Mouse (Mus musculus) urinary bladder, adult 18-20 months (tissue): Measurements from ENCODE around the gene Cobll1.
"Not testable (repeated sequence)": the region's sequence is repeated elsewhere in the genome, so short reads cannot be mapped to it uniquely, and the experiment has no call there.

Experiments used
- DNase-seq, 2 experiments: peaks; one replicate each; pipeline ENCODE4 v3.0.0; 2022; ENCODE audit warnings: low spot score in 2 of 2, mixed read lengths in 2 of 2

Gene Cobll1

GRCm38 (mm10) chr2:65238964-65239570 lies at the start of gene Cobll1:
Gene Cobll1 (minus strand): TSS chr2:65239403.
- peak in 1 of 2 experiments; percentile 27 for DNase-seq

DNA sequence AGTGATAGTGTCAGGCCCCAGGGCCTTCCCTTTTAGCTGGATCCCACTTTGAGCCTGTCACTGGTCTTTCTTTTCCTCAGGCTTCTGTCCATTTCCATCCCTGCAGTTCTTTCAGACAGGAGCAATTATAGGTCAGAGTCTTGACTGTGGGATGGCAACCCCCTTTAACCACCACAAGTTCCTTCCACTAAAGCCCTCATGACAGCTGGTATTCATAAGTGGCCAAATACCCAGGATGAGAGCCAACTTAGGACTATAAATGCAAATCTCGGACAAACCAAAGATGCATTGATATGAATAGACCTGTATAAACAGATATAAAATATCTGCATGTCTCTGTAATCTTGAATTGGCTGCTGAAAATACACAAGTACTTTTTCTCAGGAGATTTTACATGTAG lies 49.5 kb upstream of the Cobll1 start:
- no peak for DNase-seq

- DNase-seq: peak; percentile 14 to 25
Measured at GRCm38 (mm10) chr2:65285380-65285779, 46.2 kb upstream of the Cobll1 start.

DNA sequence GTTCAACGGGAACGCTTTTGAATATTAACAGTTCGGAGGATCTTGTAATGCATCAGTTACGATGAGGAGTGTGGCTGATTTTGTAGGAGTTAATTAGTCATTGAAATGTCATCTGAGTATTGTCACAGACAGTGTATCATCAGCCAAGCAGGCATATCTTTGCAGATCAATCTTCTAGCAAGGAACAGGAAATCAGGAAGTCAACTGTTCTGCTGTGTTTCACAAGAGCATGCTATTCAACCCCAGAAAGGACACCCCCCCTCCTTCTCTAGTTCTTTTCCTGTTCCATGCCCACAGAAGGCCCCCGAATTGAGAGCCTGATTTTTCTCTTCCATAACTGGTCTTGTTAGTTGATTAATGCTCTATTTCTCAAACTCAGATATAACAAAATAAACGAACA lies 43.8 kb upstream of the Cobll1 start:
- no peak for DNase-seq

GRCm38 (mm10) chr2:65279029-65279690 lies 40.0 kb upstream of the Cobll1 start:
- DNase-seq: peak; percentile 18 to 24

- no peak for DNase-seq
Measured at GRCm38 (mm10) chr2:65275443-65276061, 36.3 kb upstream of the Cobll1 start.

GRCm38 (mm10) chr2:65273910-65274309 lies 34.7 kb upstream of the Cobll1 start:
- DNase-seq: no peak

GRCm38 (mm10) chr2:65268731-65269130 lies 29.5 kb upstream of the Cobll1 start:
- DNase-seq: no peak

GRCm38 (mm10) chr2:65267834-65268233 lies 28.6 kb upstream of the Cobll1 start:
- no peak for DNase-seq

- no peak for DNase-seq
Measured at GRCm38 (mm10) chr2:65266576-65267299, 27.5 kb upstream of the Cobll1 start.

- DNase-seq: no peak
Measured at GRCm38 (mm10) chr2:65262251-65262650, 23.0 kb upstream of the Cobll1 start.

DNA sequence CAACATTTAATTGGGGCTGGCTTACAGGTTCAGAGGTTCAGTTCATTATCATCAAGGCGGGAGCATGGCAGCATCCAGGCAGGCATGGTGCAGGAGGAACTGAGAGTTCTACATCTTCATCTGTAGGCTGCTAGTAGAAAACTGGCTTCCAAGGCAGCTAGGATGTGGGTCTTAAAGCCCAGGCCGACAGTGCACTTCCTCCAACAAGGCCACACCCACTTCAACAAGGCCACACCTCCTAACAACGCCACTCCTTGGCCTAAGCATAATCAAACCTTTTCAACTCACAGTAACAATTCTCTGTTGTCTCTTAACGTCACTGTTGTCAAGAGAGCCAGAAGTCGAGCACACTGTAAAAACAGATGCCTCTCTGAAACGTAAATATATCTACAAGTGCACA lies 21.6 kb upstream of the Cobll1 start:
- DNase-seq: not testable (repeated sequence)

- no peak for DNase-seq
Measured at GRCm38 (mm10) chr2:65260400-65260799, 21.2 kb upstream of the Cobll1 start.

GRCm38 (mm10) chr2:65257446-65257845 lies 18.2 kb upstream of the Cobll1 start:
- DNase-seq: no peak

- DNase-seq: no peak
Measured at GRCm38 (mm10) chr2:65256494-65257254, 17.5 kb upstream of the Cobll1 start.

- no peak for DNase-seq
Measured at GRCm38 (mm10) chr2:65250589-65251104, 11.4 kb upstream of the Cobll1 start.

- DNase-seq: no peak
Measured at GRCm38 (mm10) chr2:65249575-65249974, 10.4 kb upstream of the Cobll1 start.

GRCm38 (mm10) chr2:65240173-65240745 lies 1.1 kb upstream of the Cobll1 start:
- no peak for DNase-seq

- DNase-seq: peak; percentile 72 to 80
Measured at GRCm38 (mm10) chr2:65238171-65238963, 836 bp downstream of the Cobll1 start.

- DNase-seq: peak in 1 of 2 experiments; percentile 37
Measured at GRCm38 (mm10) chr2:65237610-65238170, 1.5 kb downstream of the Cobll1 start.
